Mouse (Mus musculus) limb, embryonic 15.5 days (tissue): ENCODE data around the gene Tmem235. TPM values are rescaled to one million over a fixed set of nuclear protein-coding genes. Genes with fewer than 3 reads are reported as not detected.

Experiments used
- ATAC-seq: fragments of 200-750 bp; cut with Nextera tagmentation; 2 replicates; pipeline ENCODE4 v1.8.0; 2017; ENCODE audit warnings: low read depth, moderate TSS enrichment; ENCODE audit not compliant: insufficient number of reproducible peaks, low FRiP score, low TSS enrichment
- H3K27ac ChIP-seq: fragments of 300-500 bp; sonication (generic); 2 replicates; pipeline ENCODE4 v1.5.1; 2015; ENCODE audit warnings: moderate library complexity, mild to moderate bottlenecking, inconsistent platforms
- H3K27me3 ChIP-seq: fragments of 300-500 bp; sonication (generic); 2 replicates; pipeline ENCODE4 v1.6.1; 2015; ENCODE audit warnings: inconsistent platforms
- H3K36me3 ChIP-seq: fragments of 300-500 bp; sonication (generic); 2 replicates; pipeline ENCODE4 v1.6.1; 2015; ENCODE audit warnings: inconsistent platforms
- H3K4me1 ChIP-seq: fragments of 300-500 bp; sonication (generic); 2 replicates; pipeline ENCODE4 v1.6.1; 2015; ENCODE audit warnings: inconsistent platforms
- H3K4me2 ChIP-seq: fragments of 300-500 bp; sonication (generic); 2 replicates; pipeline ENCODE4 v1.6.1; 2015; ENCODE audit warnings: mild to moderate bottlenecking, inconsistent platforms
- H3K4me3 ChIP-seq: fragments of 300-500 bp; sonication (generic); 2 replicates; pipeline ENCODE4 v1.5.1; 2015; ENCODE audit warnings: mild to moderate bottlenecking, inconsistent platforms
- H3K9ac ChIP-seq: fragments of 300-500 bp; sonication (generic); 2 replicates; pipeline ENCODE4 v1.6.1; 2015; ENCODE audit warnings: inconsistent platforms
- H3K9me3 ChIP-seq: fragments of 300-500 bp; sonication (generic); 2 replicates; pipeline ENCODE4 v1.6.1; 2016; ENCODE audit warnings: inconsistent platforms
- WGBS: fragments of 180-500 bp; shearing (Covaris S2); methylation state at CpG from one replicate; pipeline ENCODE4 v1.1.7; 2015; 5-methylcytosine and 5-hydroxymethylcytosine counted together
- polyA plus RNA-seq: library from polyadenylated mRNA; unstranded; fragments of >200 nt; fragmentation: Nextera tagmentation; extraction: Ambion mirVana; gene quantifications from 2 replicates; pipeline ENCODE4 v1.2.1, GENCODE M21; 2015

Tmem235 gene
- polyA plus RNA-seq, 1 experiment from 2014 or later: not detected

DNA sequence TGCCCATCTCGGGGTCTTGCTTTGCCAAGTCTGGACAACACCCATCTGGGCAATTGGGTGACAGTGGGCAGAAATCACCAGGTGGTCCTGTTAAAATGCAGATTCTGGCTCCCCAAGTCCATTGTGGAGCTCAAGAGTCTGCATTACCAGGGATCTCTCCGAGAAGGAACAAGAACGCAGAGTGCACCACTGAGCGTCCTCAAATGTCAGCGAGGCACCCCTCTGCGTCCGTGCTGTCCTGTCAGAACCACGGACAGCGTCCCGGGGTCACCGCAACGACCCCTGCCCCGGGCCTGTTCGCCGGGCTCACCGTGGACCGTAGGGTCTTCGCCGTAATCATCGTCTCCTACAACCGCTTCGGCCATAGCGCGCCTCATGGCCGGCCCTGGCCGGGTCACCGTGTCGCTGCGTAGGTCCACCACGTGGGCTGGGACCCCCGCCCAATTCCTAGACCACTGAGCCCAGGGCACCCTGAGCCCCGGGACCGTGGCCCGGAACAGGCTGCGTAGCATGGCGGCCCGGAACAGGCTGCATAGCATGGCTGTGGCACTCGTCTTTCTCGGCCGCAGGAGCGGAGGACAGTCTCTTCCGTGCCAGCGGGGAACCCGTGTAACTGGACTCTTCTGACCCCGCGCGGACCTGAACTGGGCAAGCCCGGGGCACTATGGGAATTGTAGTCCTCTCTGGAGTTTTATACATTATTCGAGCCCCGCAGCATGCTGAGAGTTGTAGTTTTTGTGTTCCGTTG, 12.5 kb downstream of the Tmem235 start, which contains the start of gene Tha1:
Gene Tha1, minus strand, starts transcription at position 621 of the 748 bp plus-strand sequence.
- Histone ChIP-seq H3K36me3 (no peaks in the 10 kb centered on the region), H3K9ac (peak within 1 kb of the TSS; percentile 67), H3K27me3 (no peaks in the 10 kb centered on the region), H3K4me1 (peaks cover 28% of the 10 kb centered on the region), H3K9me3 (no peaks in the 10 kb centered on the region), H3K27ac (peak within 1 kb of the TSS; percentile 47; the same call in 1 of the 2 replicates), H3K4me3 (peak within 1 kb of the TSS; percentile 68), H3K4me2 (peak within 1 kb of the TSS; percentile 96)
- ATAC-seq: peak; percentile 73
- 1% methylated on average over 51 of the region's 51 CpGs for WGBS

DNA sequence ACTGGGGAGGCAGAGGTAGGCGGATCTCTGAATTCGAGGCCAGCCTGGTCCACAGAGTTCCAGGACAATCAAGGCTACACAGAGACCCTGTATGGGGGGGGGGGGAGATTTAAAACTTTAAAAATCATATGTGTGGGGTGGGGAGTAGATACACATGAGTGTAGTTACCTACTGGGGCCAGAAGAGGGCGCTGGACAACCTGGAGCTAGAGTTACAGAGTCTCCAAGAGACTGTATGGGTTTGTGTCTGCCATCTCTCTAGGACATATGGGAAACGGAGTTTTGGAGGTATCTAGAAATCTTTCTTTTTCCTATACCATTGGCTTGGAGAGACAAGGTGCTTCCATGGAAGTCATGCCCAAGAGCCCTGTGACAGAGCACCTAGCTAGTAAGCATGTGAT, 13.9 kb downstream of the Tmem235 start:
- H3K9me3 ChIP-seq: no peaks in the 10 kb centered on the region
- H3K27me3 ChIP-seq: no peaks in the 10 kb centered on the region
- no peak overlapping the region for H3K4me2 ChIP-seq
- H3K36me3 ChIP-seq: no peaks in the 10 kb centered on the region
- H3K9ac ChIP-seq: no peak overlapping the region
- H3K4me1 ChIP-seq: peaks cover 39% of the 10 kb centered on the region
- no peak overlapping the region for H3K4me3 ChIP-seq
- no peak overlapping the region for H3K27ac ChIP-seq
- ATAC-seq: no peak
- WGBS: 68% methylated on average over 4 of the region's 4 CpGs

DNA sequence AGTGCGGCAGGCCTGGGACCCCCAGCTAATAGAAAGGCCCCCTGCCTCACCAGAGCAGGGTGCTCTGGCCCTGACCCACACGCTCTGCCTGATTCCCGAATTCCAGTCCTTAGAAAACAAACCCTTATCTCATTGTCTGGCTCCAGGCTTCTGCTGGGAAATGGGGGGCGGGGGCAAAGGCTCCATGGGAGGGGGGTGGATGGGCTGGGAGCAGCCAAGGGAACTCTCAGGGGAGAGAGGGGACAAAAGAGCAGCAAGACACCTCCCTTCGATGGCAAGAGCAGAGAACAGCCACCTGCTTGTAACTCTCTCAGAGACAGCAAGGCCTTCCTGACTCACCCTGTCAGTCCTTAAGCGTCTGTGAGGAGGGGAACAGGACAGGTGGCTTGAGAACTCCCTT, 15.1 kb downstream of the Tmem235 start:
- no peaks in the 10 kb centered on the region for H3K36me3 ChIP-seq
- H3K27me3 ChIP-seq: no peaks in the 10 kb centered on the region
- no peak overlapping the region for H3K4me2 ChIP-seq
- H3K27ac ChIP-seq: no peak overlapping the region
- WGBS: 56% methylated on average over 6 of the region's 6 CpGs
- no peak overlapping the region for H3K9ac ChIP-seq
- H3K4me3 ChIP-seq: no peak overlapping the region
- H3K9me3 ChIP-seq: no peaks in the 10 kb centered on the region
- ATAC-seq: no peak
- H3K4me1 ChIP-seq: peaks cover 35% of the 10 kb centered on the region

DNA sequence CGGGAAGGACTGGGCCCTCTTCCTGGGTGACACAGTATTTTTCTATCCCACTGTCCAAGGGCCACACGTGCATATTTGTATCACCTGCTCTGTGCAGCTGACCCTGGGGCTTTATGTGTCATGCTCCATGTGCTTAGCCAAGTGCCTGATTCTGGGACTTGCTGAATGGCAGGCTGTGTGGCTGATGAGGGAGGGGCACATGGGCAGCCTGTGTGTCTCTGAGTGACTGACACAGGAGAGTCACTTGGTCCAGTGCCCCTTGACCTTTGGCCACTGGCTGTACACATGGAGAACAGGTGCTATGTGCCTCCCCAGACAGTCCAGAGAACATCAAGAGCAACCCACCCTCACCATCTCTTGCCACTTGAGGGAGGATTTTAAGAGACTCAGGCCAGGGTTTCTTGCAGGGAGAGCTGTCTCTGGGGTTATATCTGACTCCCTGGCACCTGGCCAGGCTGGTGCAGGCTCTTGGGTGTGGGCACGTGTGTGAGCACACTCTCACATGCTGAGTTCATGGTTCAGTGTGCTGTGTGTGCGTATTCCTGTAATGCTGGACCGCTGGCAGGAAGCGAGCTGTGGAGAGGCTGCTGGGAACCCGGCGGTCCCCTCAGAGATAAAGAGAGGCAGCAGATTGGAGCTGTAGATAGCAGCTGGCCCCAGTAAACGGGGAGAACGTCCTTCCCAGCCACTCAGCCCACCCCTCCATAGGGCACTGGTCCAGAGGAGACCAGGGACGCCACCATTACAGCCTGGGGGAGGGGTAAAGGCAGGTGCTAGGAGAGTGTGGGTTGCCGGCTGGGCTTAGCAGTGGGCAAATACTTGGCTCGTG, 17.6 kb downstream of the Tmem235 start:
- Histone ChIP-seq H3K4me1 (peaks cover 39% of the 10 kb centered on the region), H3K27me3 (no peaks in the 10 kb centered on the region), H3K4me3 (no peak overlapping the region), H3K9ac (no peak overlapping the region), H3K27ac (0 out of 2 replicates have a peak overlapping the region, but pooled peaks have one; percentile 0), H3K9me3 (no peaks in the 10 kb centered on the region), H3K36me3 (no peaks in the 10 kb centered on the region), H3K4me2 (peak overlapping the region; percentile 27; the same call in 1 of the 2 replicates)
- no peak for ATAC-seq
- WGBS: 23% methylated on average over 13 of the region's 13 CpGs

DNA sequence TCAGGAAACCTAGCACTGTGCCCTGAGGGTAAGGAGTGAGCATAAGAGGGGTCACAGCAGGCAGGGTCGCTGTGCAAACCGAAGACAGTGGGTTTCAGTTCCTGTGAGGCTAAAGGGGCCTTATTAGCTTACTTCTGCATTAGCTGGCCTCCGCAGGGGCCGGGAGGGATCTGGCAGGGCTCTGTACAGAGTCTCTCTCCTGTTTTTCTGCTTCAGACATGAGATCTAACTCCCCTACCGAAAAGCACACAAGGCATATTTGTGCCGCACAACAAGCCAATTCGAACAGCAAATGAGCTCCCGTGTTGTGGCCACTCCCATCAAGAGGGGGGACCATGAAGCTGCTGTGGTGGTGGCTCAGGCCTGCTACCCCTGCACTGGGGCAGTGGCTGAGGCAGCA, 18.3 kb downstream of the Tmem235 start:
- Histone ChIP-seq H3K4me3 (no peak overlapping the region), H3K27me3 (no peaks in the 10 kb centered on the region), H3K36me3 (no peaks in the 10 kb centered on the region), H3K27ac (0 out of 2 replicates have a peak overlapping the region, but pooled peaks have one; percentile 0), H3K9ac (no peak overlapping the region), H3K4me1 (peaks cover 41% of the 10 kb centered on the region), H3K4me2 (peak overlapping the region; percentile 27; the same call in 1 of the 2 replicates), H3K9me3 (no peaks in the 10 kb centered on the region)
- no peak for ATAC-seq
- 14% methylated on average over 8 of the region's 8 CpGs for WGBS

DNA sequence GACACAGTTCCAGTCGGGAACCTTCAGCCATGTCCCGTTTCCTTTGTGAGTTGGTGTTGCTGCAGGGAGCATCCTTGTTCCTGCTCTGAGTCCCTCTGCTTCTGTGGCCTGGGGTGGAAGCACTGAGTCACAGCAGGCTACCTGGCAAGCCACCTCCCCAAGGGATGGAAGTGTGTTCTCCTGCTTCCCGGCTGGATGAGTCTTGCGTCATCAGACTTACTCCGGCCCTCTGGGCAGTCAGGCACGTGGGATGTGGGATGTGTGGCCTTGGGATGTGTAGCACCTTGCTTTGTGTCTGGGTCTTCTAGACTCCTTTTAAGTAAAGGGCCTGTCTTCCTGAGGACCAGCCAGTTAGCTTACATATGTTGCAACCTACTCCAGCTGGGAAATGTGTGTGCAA, 19.1 kb downstream of the Tmem235 start:
- Histone ChIP-seq H3K27ac (no peak overlapping the region), H3K4me3 (no peak overlapping the region), H3K27me3 (no peaks in the 10 kb centered on the region), H3K36me3 (no peaks in the 10 kb centered on the region), H3K9me3 (no peaks in the 10 kb centered on the region), H3K4me1 (peaks cover 45% of the 10 kb centered on the region), H3K9ac (no peak overlapping the region), H3K4me2 (no peak overlapping the region)
- no peak for ATAC-seq
- WGBS: 81% methylated on average over 6 of the region's 6 CpGs

DNA sequence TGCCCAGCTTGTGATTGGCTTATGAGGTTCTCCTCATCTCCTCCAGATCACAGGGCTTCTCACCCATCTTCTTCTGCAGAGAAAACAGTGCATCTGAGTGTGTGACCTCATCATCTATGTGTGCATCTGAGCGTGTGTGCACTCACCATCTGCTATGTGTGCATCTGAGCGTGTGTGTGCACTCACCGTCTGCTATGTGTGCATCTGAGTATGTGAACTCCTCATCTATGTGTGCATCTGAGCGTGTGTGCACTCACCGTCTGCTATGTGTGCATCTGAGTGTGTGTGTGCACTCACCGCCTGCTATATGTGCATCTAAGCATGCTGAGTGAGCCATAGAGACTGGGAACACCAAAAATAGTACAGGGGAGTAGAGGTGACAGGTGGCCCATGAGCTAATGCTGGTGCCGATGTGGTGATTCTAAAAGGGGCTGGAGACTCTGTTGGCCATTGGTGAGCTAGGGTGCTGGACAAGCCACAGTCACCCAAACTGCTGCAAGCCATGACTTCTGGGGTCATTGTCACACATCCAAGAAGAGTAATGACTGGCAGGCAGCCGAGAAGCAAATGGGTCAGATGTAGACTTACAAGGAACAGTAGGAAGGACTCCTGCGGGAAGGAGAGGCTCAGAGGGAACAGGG, 19.9 kb downstream of the Tmem235 start:
- Histone ChIP-seq H3K9ac (no peak overlapping the region), H3K27ac (no peak overlapping the region), H3K4me2 (no peak overlapping the region), H3K4me1 (peaks cover 45% of the 10 kb centered on the region), H3K36me3 (no peaks in the 10 kb centered on the region), H3K4me3 (no peak overlapping the region), H3K9me3 (no peaks in the 10 kb centered on the region), H3K27me3 (no peaks in the 10 kb centered on the region)
- no peak for ATAC-seq
- WGBS: 86% methylated on average over 9 of the region's 9 CpGs

DNA sequence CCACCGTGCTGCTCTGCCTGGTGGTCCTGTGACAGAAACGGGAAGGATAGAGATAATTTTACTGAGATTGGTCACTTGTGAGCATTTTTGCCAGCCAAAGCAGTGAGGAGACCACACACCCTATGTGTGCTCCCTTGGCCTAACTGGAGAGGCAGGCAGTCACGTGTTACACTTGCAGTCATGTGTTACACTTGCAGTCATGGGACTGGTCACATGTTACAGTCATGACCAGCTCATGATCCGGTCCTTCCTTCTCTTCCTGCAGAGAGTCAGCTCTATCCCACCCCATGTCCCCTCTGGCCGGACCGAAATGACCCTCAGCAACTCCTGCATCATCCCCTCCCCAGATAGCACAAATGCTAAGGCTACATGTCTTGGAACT, 20.4 kb downstream of the Tmem235 start:
- Histone ChIP-seq H3K36me3 (no peaks in the 10 kb centered on the region), H3K4me3 (no peak overlapping the region), H3K9ac (no peak overlapping the region), H3K27ac (no peak overlapping the region), H3K4me2 (no peak overlapping the region), H3K27me3 (no peaks in the 10 kb centered on the region), H3K4me1 (peaks cover 45% of the 10 kb centered on the region), H3K9me3 (no peaks in the 10 kb centered on the region)
- WGBS: 77% methylated on average over 6 of the region's 6 CpGs
- no peak for ATAC-seq

DNA sequence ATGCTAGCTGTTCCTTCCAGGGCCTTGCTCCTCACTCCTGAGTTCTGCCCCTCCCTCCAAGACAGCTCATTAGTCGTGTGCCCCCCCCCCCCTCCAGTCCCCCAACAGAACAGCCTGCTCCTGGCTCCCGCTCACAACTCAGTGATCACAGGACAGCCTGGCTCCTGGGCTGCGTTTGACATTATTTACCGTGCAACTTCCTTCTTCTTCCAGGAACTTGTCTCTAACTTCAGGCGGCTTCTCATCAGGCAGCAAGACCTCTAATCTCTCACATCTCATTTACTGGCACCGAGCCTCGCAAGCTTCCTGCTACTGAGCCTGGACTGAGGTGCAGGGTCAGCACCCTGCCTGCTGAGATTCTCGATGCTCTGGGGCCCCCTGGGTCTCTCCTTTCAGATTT, 21.2 kb downstream of the Tmem235 start:
- no peaks in the 10 kb centered on the region for H3K36me3 ChIP-seq
- no peak overlapping the region for H3K9ac ChIP-seq
- H3K4me1 ChIP-seq: peaks cover 49% of the 10 kb centered on the region
- H3K27ac ChIP-seq: peak overlapping the region; percentile 61; the same call in 1 of the 2 replicates
- no peak for ATAC-seq
- H3K4me3 ChIP-seq: no peak overlapping the region
- no peaks in the 10 kb centered on the region for H3K9me3 ChIP-seq
- 20% methylated on average over 8 of the region's 8 CpGs for WGBS
- no peak overlapping the region for H3K4me2 ChIP-seq
- no peaks in the 10 kb centered on the region for H3K27me3 ChIP-seq

DNA sequence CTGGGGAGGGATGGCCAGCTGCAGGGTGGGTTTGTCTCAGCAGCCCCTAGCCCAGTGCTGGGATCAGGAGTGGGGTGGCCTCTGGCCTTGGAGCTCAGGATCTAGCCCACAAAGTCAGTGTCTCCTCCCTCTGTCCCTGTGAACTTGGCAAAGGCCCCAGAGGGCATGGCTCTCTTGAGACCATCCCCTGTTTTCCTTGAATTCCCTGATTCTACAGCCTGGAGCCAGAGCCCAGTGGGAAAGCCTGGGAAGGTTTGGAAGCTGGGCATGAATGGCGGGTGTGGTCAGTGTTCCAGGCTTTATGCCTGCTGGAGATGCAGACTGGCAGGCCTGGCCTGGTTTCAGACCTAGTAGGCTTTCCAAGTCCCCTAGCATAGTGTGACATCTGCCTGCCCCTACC, 21.7 kb downstream of the Tmem235 start:
- no peaks in the 10 kb centered on the region for H3K27me3 ChIP-seq
- H3K4me3 ChIP-seq: no peak overlapping the region
- ATAC-seq: no peak
- H3K9ac ChIP-seq: no peak overlapping the region
- no peak overlapping the region for H3K4me2 ChIP-seq
- no peaks in the 10 kb centered on the region for H3K9me3 ChIP-seq
- H3K4me1 ChIP-seq: peaks cover 49% of the 10 kb centered on the region
- peak overlapping the region; percentile 61; the same call in 1 of the 2 replicates for H3K27ac ChIP-seq
- no peaks in the 10 kb centered on the region for H3K36me3 ChIP-seq
- 57% methylated on average over 1 of the region's 1 CpGs for WGBS

DNA sequence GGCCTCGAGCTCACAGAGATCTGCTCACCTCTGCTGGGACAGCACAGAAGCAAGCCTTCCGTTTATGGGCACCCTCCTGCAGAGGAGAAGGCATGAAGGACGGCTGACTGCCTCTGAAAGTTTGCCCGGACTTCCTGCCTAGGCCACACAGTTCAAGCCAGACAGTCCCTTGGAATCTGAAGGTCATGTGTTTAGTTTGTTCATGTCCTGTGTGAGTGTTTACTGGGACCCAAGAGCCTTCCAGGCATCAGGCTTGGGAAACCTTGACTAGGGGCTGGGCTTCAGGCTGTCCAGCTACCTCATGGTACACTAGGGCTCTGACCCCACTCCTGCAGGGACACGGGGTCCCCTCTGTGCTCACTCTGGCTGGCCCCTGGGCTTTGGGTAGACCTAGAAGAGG, 25.4 kb downstream of the Tmem235 start:
- Histone ChIP-seq H3K36me3 (no peaks in the 10 kb centered on the region), H3K27ac (no peak overlapping the region), H3K27me3 (no peaks in the 10 kb centered on the region; the same call in 1 of the 2 replicates), H3K9me3 (no peaks in the 10 kb centered on the region), H3K4me2 (no peak overlapping the region), H3K4me3 (no peak overlapping the region), H3K9ac (no peak overlapping the region), H3K4me1 (peaks cover 65% of the 10 kb centered on the region)
- WGBS: 49% methylated on average over 5 of the region's 5 CpGs
- ATAC-seq: no peak
